Mouse (Mus musculus) stomach, postnatal 0 days (tissue): ENCODE measurements around the gene Pex6.

ENCODE experiments used
- CTCF ChIP-seq: IDR thresholded peaks from 2 replicates; pipeline ENCODE4 v1.5.1; 2016; ENCODE audit warnings: antibody characterized with exemption, low read depth, mild to moderate bottlenecking, moderate library complexity
- EP300 ChIP-seq: optimal IDR thresholded peaks from 2 replicates; pipeline ENCODE3; 2016; ENCODE audit warnings: antibody characterized with exemption

GRCm38 (mm10) chr17:46713849-46714248 is 2.6 kb downstream of the Pex6 start:
- TF ChIP-seq CTCF (no peak), EP300 (no peak)
